Comparison of ENCODE assay signal across 13 mouse cellular contexts in the genomic region with DNA sequence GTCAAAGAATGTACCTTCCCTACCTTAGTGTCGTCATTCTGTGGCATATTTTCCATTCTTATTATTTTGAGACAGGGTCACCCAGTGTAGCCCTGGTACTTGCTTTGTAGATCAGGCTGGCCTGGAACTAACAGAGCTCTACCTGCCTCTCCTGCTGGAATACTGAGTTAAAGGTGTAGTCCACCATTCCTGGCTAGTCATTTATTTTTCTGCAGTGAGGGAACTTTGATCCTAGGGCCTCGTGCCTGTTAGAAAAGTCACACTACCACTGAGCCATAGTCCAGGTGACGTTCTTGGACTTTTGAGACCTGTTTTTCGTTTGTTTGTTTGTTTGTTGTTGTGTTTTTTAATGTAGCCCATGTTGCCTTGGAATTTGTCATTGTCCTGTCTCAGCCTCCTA. TPM values are rescaled to one million over a fixed set of nuclear protein-coding genes. Genes with fewer than 3 reads are reported as not detected.
DNase-seq lines count a peak whose midpoint lies in the region; ATAC-seq and TF ChIP-seq lines count a peak whose summit lies in the region.
"Had no signal": no experiment of that assay in that cellular context is flagged by ENCODE, and none has a peak within 500 bp of the region (broad histone marks: within the 10 kb centered on the region; RNA-seq: fewer than 3 reads in every experiment).

No protein-coding gene starts in this region.

- H3K36me3 ChIP-seq in liver, embryonic 16.5 days (ENCODE audit: control insufficient read depth, insufficient read depth): no peaks in the 10 kb centered on the region
- H3K36me3 ChIP-seq: forebrain, embryonic 12.5 days had no signal

- no peaks in the 10 kb centered on the region for H3K9me3 ChIP-seq in liver, embryonic 16.5 days (replicated peaks; ENCODE audit: control insufficient read depth, low read length)
- H3K9me3 ChIP-seq: forebrain, embryonic 12.5 days; hindbrain, embryonic 13.5 days; midbrain, embryonic 10.5 days had no signal

- H3K4me1 ChIP-seq in bone marrow macrophage, adult 2 months (ENCODE audit: control insufficient read depth, insufficient read depth, low read length): peaks cover 31% of the 10 kb centered on the region
- peaks cover 11% of the 10 kb centered on the region for H3K4me1 ChIP-seq in liver, embryonic 16.5 days (ENCODE audit: control insufficient read depth, low read depth, low read length)

- peak overlapping the region; percentile 79 for H3K4me2 ChIP-seq in liver, embryonic 16.5 days (ENCODE audit: low read depth, low read length)

- H3K9ac ChIP-seq in liver, embryonic 16.5 days (ENCODE audit: low read depth, low read length): peak overlapping the region; percentile 31; the same call in 1 of the 2 replicates

- ATAC-seq in liver, embryonic 16.5 days (ENCODE audit: low read depth): no peak
- ATAC-seq in activated CD4-positive, CD25-positive, alpha-beta regulatory T cell, adult 4 months: no peak

- no peaks in the 10 kb centered on the region for H3K27me3 ChIP-seq in liver, embryonic 16.5 days (ENCODE audit: control insufficient read depth, insufficient read depth, low read depth, low read length)
- H3K27me3 ChIP-seq: forebrain, embryonic 12.5 days; hindbrain, embryonic 13.5 days had no signal

- no peak overlapping the region for H3K27ac ChIP-seq in bone marrow macrophage, adult 2 months (ENCODE audit: insufficient read depth, low read depth, low read length)
- H3K27ac ChIP-seq in liver, embryonic 16.5 days (ENCODE audit: low read length): no peak overlapping the region
- H3K27ac ChIP-seq: forebrain, embryonic 12.5 days; hindbrain, embryonic 13.5 days had no signal

- TF ChIP-seq CTCF in bone marrow macrophage, adult 2 months (IDR thresholded peaks at IDR 0.05; ENCODE audit: low read depth, low read length): no peak

- no peak for TF ChIP-seq POLR2A in bone marrow macrophage, adult 2 months (IDR thresholded peaks at IDR 0.05; ENCODE audit: borderline replicate concordance, low read depth, low read length)

- WGBS in liver, embryonic 16.5 days (ENCODE audit: insufficient replicate concordance): 69% methylated on average over 4 of the region's 4 CpGs

- peak; percentile 58 for DNase-seq in kidney, adult 11 months
- no peak for DNase-seq in kidney, postnatal 4 days
- peak; percentile 68 to 74 for DNase-seq in kidney, adult 8-10 months
- DNase-seq in urinary bladder, postnatal 10 days (ENCODE audit: low spot score): no peak
- DNase-seq in lung, postnatal 36 days: no peak
- DNase-seq: gastrocnemius, postnatal 14 days; retina, postnatal 1 day had no signal

- H3K4me3 ChIP-seq in bone marrow macrophage, adult 2 months (ENCODE audit: insufficient read depth, low read length): peak overlapping the region; percentile 56
- peak overlapping the region; percentile 68 for H3K4me3 ChIP-seq in liver, embryonic 16.5 days (ENCODE audit: low read depth, low read length)

RNA-seq across cellular contexts. Expression of gene Irak2, which starts 0.9 kb away (rescaled TPM):
- 54.3 and 57.5 TPM in 2 replicates for polyA plus RNA-seq in bone marrow macrophage, adult 2 months (2012; ENCODE audit: insufficient read depth, insufficient read length, missing spikeins)
- polyA plus RNA-seq in liver, embryonic 16.5 days (2015; fragmentation: Nextera tagmentation; extraction: Ambion mirVana): 12.4 and 13.2 TPM in 2 replicates
- 10 to 100 TPM; 21.9 to 29.8 TPM for polyA plus RNA-seq in activated CD4-positive, CD25-positive, alpha-beta regulatory T cell, adult 4 months (2017; shearing (Covaris generic))

RNA-seq across cellular contexts. Expression of gene Vhl, which starts 15.4 kb away (rescaled TPM):
- 27.7 and 30.8 TPM in 2 replicates for polyA plus RNA-seq in bone marrow macrophage, adult 2 months (2012; ENCODE audit: insufficient read depth, insufficient read length, missing spikeins)
- polyA plus RNA-seq in liver, embryonic 16.5 days (2015; fragmentation: Nextera tagmentation; extraction: Ambion mirVana): 9.0 and 9.1 TPM in 2 replicates
- polyA plus RNA-seq in activated CD4-positive, CD25-positive, alpha-beta regulatory T cell, adult 4 months (2017; shearing (Covaris generic)): 10 to 100 TPM in 1 of 2 experiments, 1 to 10 TPM in 1; 7.1 to 14.5 TPM

RNA-seq across cellular contexts. Expression of gene Brk1, which starts 34.6 kb away (rescaled TPM):
- polyA plus RNA-seq in bone marrow macrophage, adult 2 months (2012; ENCODE audit: insufficient read depth, insufficient read length, missing spikeins): 300 and 316 TPM in 2 replicates
- 77.9 and 78.0 TPM in 2 replicates for polyA plus RNA-seq in liver, embryonic 16.5 days (2015; fragmentation: Nextera tagmentation; extraction: Ambion mirVana)
- 100 to 1,000 TPM; 275 to 326 TPM for polyA plus RNA-seq in activated CD4-positive, CD25-positive, alpha-beta regulatory T cell, adult 4 months (2017; shearing (Covaris generic))

RNA-seq across cellular contexts. Expression of gene Fancd2os, which starts 38.7 kb away (rescaled TPM):
- not detected in 2 replicates for polyA plus RNA-seq in bone marrow macrophage, adult 2 months (2012; ENCODE audit: insufficient read depth, insufficient read length, missing spikeins)
- polyA plus RNA-seq in liver, embryonic 16.5 days (2015; fragmentation: Nextera tagmentation; extraction: Ambion mirVana): not detected in 2 replicates
- not detected for polyA plus RNA-seq in activated CD4-positive, CD25-positive, alpha-beta regulatory T cell, adult 4 months (2017; shearing (Covaris generic))

RNA-seq across cellular contexts. Expression of gene Tatdn2, which starts 57.6 kb away (rescaled TPM):
- 27.9 and 32.1 TPM in 2 replicates for polyA plus RNA-seq in bone marrow macrophage, adult 2 months (2012; ENCODE audit: insufficient read depth, insufficient read length, missing spikeins)
- polyA plus RNA-seq in liver, embryonic 16.5 days (2015; fragmentation: Nextera tagmentation; extraction: Ambion mirVana): 0.40 and 0.47 TPM in 2 replicates
- 1 to 10 TPM; 1.0 to 5.0 TPM for polyA plus RNA-seq in activated CD4-positive, CD25-positive, alpha-beta regulatory T cell, adult 4 months (2017; shearing (Covaris generic))

Comparison
In these comparisons a context has a peak if more than half of its experiments do, and no peak if none do; other contexts are left out.
1. DNase-seq: peak in kidney, adult 11 months (single experiment) and kidney, adult 8-10 months (2 of 2); none in kidney, postnatal 4 days (0 of 2), urinary bladder, postnatal 10 days (single experiment) and lung, postnatal 36 days (single experiment).